Mouse (Mus musculus): ENCODE results near the gene Mto1. TPM values are rescaled to one million over a fixed set of nuclear protein-coding genes. Genes with fewer than 3 reads are reported as not detected.

Gene Mto1
- total RNA-seq (2021): 10 to 100 TPM; 14.4 to 17.3 TPM
- long read RNA-seq, experiment 1, transcript Mto1-201 (12 exons, 2,366 nt): major isoform, 28 of 37 reads
- long read RNA-seq, experiment 1, partial matches to known transcripts: 2 of 37 reads
- long read RNA-seq, experiment 1, other reads (novel, unspliced or antisense): 7 of 37 reads
- long read RNA-seq, experiment 2, transcript Mto1-201 (12 exons, 2,366 nt): major isoform, 27 of 32 reads
- long read RNA-seq, experiment 2, partial matches to known transcripts: 1 of 32 reads
- long read RNA-seq, experiment 2, other reads (novel, unspliced or antisense): 4 of 32 reads

- intact Hi-C loops (cut with DNase I; ENCODE audit: low total_unique reads): no loop called here
- peak; percentile 88 for DNase-seq
These were observed at the start of gene Mto1, which contains the start of gene Gm17324 for GRCm38 (mm10) chr9:78447973-78448873. Gene Mto1 (plus strand): TSS chr9:78448208. Gene Gm17324 (minus strand): TSS chr9:78448786.

GRCm38 (mm10) chr9:78400570-78400969, 47.4 kb upstream of the Mto1 start:
- DNase-seq: no peak
- intact Hi-C loops (cut with DNase I; ENCODE audit: low total_unique reads): no loop called here

GRCm38 (mm10) chr9:78401596-78401995, 46.4 kb upstream of the Mto1 start:
- intact Hi-C loops (cut with DNase I; ENCODE audit: low total_unique reads): no loop called here

GRCm38 (mm10) chr9:78427362-78427781, 20.6 kb upstream of the Mto1 start:
- DNase-seq: no peak
- intact Hi-C loops (cut with DNase I; ENCODE audit: low total_unique reads): no loop called here

More at GRCm38 (mm10) chr9:78401596-78401995, 46.4 kb upstream of the Mto1 start:
- no peak for DNase-seq

GRCm38 (mm10) chr9:78428185-78428584, 19.8 kb upstream of the Mto1 start:
- intact Hi-C loops (cut with DNase I; ENCODE audit: low total_unique reads): no loop called here
- DNase-seq: no peak

GRCm38 (mm10) chr9:78428870-78429432, 19.1 kb upstream of the Mto1 start:
- intact Hi-C loops (cut with DNase I; ENCODE audit: low total_unique reads): no loop called here
- no peak for DNase-seq

GRCm38 (mm10) chr9:78429551-78429950, 18.5 kb upstream of the Mto1 start:
- intact Hi-C loops (cut with DNase I; ENCODE audit: low total_unique reads): no loop called here
- DNase-seq: no peak

- DNase-seq: no peak
- intact Hi-C loops (cut with DNase I; ENCODE audit: low total_unique reads): no loop called here
These were observed 17.5 kb upstream of the Mto1 start for GRCm38 (mm10) chr9:78430486-78430885.

- intact Hi-C loops (cut with DNase I; ENCODE audit: low total_unique reads): no loop called here
- no peak for DNase-seq
These were observed 15.5 kb upstream of the Mto1 start for GRCm38 (mm10) chr9:78432471-78432870.

- intact Hi-C loops (cut with DNase I; ENCODE audit: low total_unique reads): no loop called here
- DNase-seq: no peak
These were observed 8.6 kb upstream of the Mto1 start for GRCm38 (mm10) chr9:78439426-78439825.

- intact Hi-C loops (cut with DNase I; ENCODE audit: low total_unique reads): no loop called here
- no peak for DNase-seq
These were observed 5.8 kb upstream of the Mto1 start for GRCm38 (mm10) chr9:78442237-78442578.

GRCm38 (mm10) chr9:78442579-78443392, 5.2 kb upstream of the Mto1 start, which contains the start of gene Cgas:
Gene Cgas (minus strand): TSS chr9:78443237.
- intact Hi-C loops (cut with DNase I; ENCODE audit: low total_unique reads): no loop called here

GRCm38 (mm10) chr9:78447606-78447972, 419 bp upstream of the Mto1 start:
- no peak for DNase-seq
- intact Hi-C loops (cut with DNase I; ENCODE audit: low total_unique reads): no loop called here

More at GRCm38 (mm10) chr9:78442579-78443392, 5.2 kb upstream of the Mto1 start, which contains the start of gene Cgas:
- DNase-seq: peak; percentile 62

GRCm38 (mm10) chr9:78450404-78450803, 2.4 kb downstream of the Mto1 start:
- no peak for DNase-seq
- intact Hi-C loops (cut with DNase I; ENCODE audit: low total_unique reads): no loop called here

- intact Hi-C loops (cut with DNase I; ENCODE audit: low total_unique reads): no loop called here
- no peak for DNase-seq
These were observed 3.4 kb downstream of the Mto1 start for GRCm38 (mm10) chr9:78451382-78451781.

GRCm38 (mm10) chr9:78457026-78457425, 9.0 kb downstream of the Mto1 start:
- no peak for DNase-seq
- intact Hi-C loops (cut with DNase I; ENCODE audit: low total_unique reads): no loop called here

- intact Hi-C loops (cut with DNase I; ENCODE audit: low total_unique reads): no loop called here
- no peak for DNase-seq
These were observed 15.3 kb downstream of the Mto1 start for GRCm38 (mm10) chr9:78463337-78463736.

- intact Hi-C loops (cut with DNase I; ENCODE audit: low total_unique reads): no loop called here
- no peak for DNase-seq
These were observed 17.7 kb downstream of the Mto1 start for GRCm38 (mm10) chr9:78465725-78466124.

GRCm38 (mm10) chr9:78473588-78473987, 25.6 kb downstream of the Mto1 start:
- no peak for DNase-seq
- intact Hi-C loops (cut with DNase I; ENCODE audit: low total_unique reads): loop anchor here (10.0 kb wide), 1 partner anchor 51 kb away; no protein-coding TSS in a partner anchor
